Mouse (Mus musculus) liver, adult 2 months (tissue): ENCODE results near the gene Timm22. TPM values are rescaled to one million over a fixed set of nuclear protein-coding genes. Genes with fewer than 3 reads are reported as not detected.

Experiments
- DNase-seq: peaks from one replicate; pipeline ENCODE4 v3.0.0-alpha.2; 2011; ENCODE audit warnings: low read depth, low spot score; ENCODE audit errors: extremely low read depth
- H3K27ac ChIP-seq: fragments of 200-500 bp; replicated peaks from 2 replicates; pipeline ENCODE4 v1.5.1; 2012; ENCODE audit warnings: low read depth, mild to moderate bottlenecking, control low read depth, inconsistent platforms, low read length; ENCODE audit not compliant: insufficient read depth
- H3K27me3 ChIP-seq: fragments of 200-500 bp; 2 replicates; pipeline ENCODE4 v1.6.1; 2012; ENCODE audit warnings: mild to moderate bottlenecking, moderate library complexity, low read length, inconsistent platforms; ENCODE audit not compliant: control insufficient read depth, insufficient read depth
- H3K36me3 ChIP-seq: fragments of 200-500 bp; 2 replicates; pipeline ENCODE4 v1.6.1; 2012; ENCODE audit warnings: low read length, inconsistent platforms; ENCODE audit not compliant: control insufficient read depth, insufficient read depth
- H3K4me1 ChIP-seq: fragments of 200-500 bp; 2 replicates; pipeline ENCODE4 v1.6.1; 2011; ENCODE audit warnings: low read length; ENCODE audit not compliant: control insufficient read depth, insufficient read depth
- H3K4me3 ChIP-seq: fragments of 200-500 bp; 2 replicates; pipeline ENCODE4 v1.5.1; 2011; ENCODE audit warnings: low read depth, mild to moderate bottlenecking, control low read depth, low read length, moderate library complexity; ENCODE audit not compliant: insufficient read depth
- H3K79me2 ChIP-seq: fragments of 200-500 bp; 2 replicates; pipeline ENCODE4 v1.6.1; 2012; ENCODE audit warnings: inconsistent platforms, mild to moderate bottlenecking, low read length, moderate library complexity; ENCODE audit not compliant: control insufficient read depth, insufficient read depth
- H3K9ac ChIP-seq: fragments of 200-500 bp; 2 replicates; pipeline ENCODE4 v1.6.1; 2012; ENCODE audit warnings: low read depth, mild to moderate bottlenecking, control low read depth, inconsistent platforms, low read length
- CTCF ChIP-seq: fragments of 200-500 bp; IDR thresholded peaks from 2 replicates; pipeline ENCODE4 v1.5.1; 2011; ENCODE audit warnings: low read depth, low read length, control low read depth
- POLR2A ChIP-seq: fragments of 200-500 bp; IDR thresholded peaks from 2 replicates; pipeline ENCODE4 v1.6.1; 2011; ENCODE audit warnings: low read length, control low read depth; ENCODE audit not compliant: insufficient read depth; ENCODE audit errors: extremely low read depth
- WGBS: fragments of 180-500 bp; shearing (Covaris S2); methylation state at CpG from one replicate; pipeline ENCODE4 v1.1.7; 2018; 5-methylcytosine and 5-hydroxymethylcytosine counted together
- polyA plus RNA-seq: library from polyadenylated mRNA; depleted of rRNA; stranded (reverse); fragments of >200 nt; gene quantifications from 2 replicates; pipeline ENCODE4 v1.2.3, GENCODE M21; 2012
- total RNA-seq: library from RNA; depleted of rRNA; stranded (reverse); fragments of >200 nt; gene quantifications from 2 replicates; pipeline ENCODE4 v1.2.3, GENCODE M21; 2014

The Timm22 gene
- total and polyA plus RNA-seq, 2 experiments, result 6.0 to 7.9 TPM

- H3K9ac ChIP-seq, result no peak overlapping the region
Observed at GRCm38 (mm10) chr11:76363636-76364035, 43.1 kb upstream of the Timm22 start.

GRCm38 (mm10) chr11:76364038-76364437 lies 42.7 kb upstream of the Timm22 start:
- no peak for TF ChIP-seq CTCF
- no peak for TF ChIP-seq POLR2A
- DNase-seq, result no peak
- no peak overlapping the region for H3K9ac ChIP-seq
- H3K27me3 ChIP-seq, result no peaks in the 10 kb centered on the region
- peaks cover 3% of the 10 kb centered on the region for H3K4me1 ChIP-seq
- H3K36me3 ChIP-seq, result no peaks in the 10 kb centered on the region
- WGBS, result 83% methylated on average over 5 of the region's 5 CpGs
- H3K27ac ChIP-seq, result 0 out of 2 replicates have a peak overlapping the region, but pooled peaks have one; percentile 27
- H3K4me3 ChIP-seq, result no peak overlapping the region
- no peaks in the 10 kb centered on the region for H3K79me2 ChIP-seq

More at GRCm38 (mm10) chr11:76363636-76364035, 43.1 kb upstream of the Timm22 start:
- H3K79me2 ChIP-seq, result no peaks in the 10 kb centered on the region
- H3K27ac ChIP-seq, result 0 out of 2 replicates have a peak overlapping the region, but pooled peaks have one; percentile 27
- H3K27me3 ChIP-seq, result no peaks in the 10 kb centered on the region
- TF ChIP-seq CTCF (no peak), POLR2A (no peak)
- H3K4me3 ChIP-seq, result no peak overlapping the region
- 61% methylated on average over 9 of the region's 9 CpGs for WGBS
- H3K4me1 ChIP-seq, result peaks cover 3% of the 10 kb centered on the region
- H3K36me3 ChIP-seq, result no peaks in the 10 kb centered on the region
- no peak for DNase-seq

- no peaks in the 10 kb centered on the region for H3K79me2 ChIP-seq
- H3K27me3 ChIP-seq, result no peaks in the 10 kb centered on the region
Observed at GRCm38 (mm10) chr11:76366720-76367119, 40.0 kb upstream of the Timm22 start.

GRCm38 (mm10) chr11:76370491-76370890 lies 36.3 kb upstream of the Timm22 start:
- Histone ChIP-seq H3K27me3 (no peaks in the 10 kb centered on the region), H3K36me3 (no peaks in the 10 kb centered on the region), H3K4me1 (no peaks in the 10 kb centered on the region), H3K27ac (no peak overlapping the region), H3K79me2 (no peaks in the 10 kb centered on the region), H3K9ac (no peak overlapping the region), H3K4me3 (no peak overlapping the region)
- no peak for DNase-seq
- TF ChIP-seq POLR2A (no peak), CTCF (no peak)

More at GRCm38 (mm10) chr11:76366720-76367119, 40.0 kb upstream of the Timm22 start:
- TF ChIP-seq CTCF (no peak), POLR2A (no peak)
- no peak for DNase-seq
- no peak overlapping the region for H3K4me3 ChIP-seq
- H3K4me1 ChIP-seq, result peaks cover 3% of the 10 kb centered on the region
- H3K27ac ChIP-seq, result no peak overlapping the region
- no peak overlapping the region for H3K9ac ChIP-seq
- H3K36me3 ChIP-seq, result no peaks in the 10 kb centered on the region
- 85% methylated on average over 15 of the region's 15 CpGs for WGBS

- no peak overlapping the region for H3K9ac ChIP-seq
- no peaks in the 10 kb centered on the region for H3K4me1 ChIP-seq
- WGBS, result 86% methylated on average over 2 of the region's 2 CpGs
- H3K4me3 ChIP-seq, result no peak overlapping the region
- H3K27me3 ChIP-seq, result no peaks in the 10 kb centered on the region
- no peaks in the 10 kb centered on the region for H3K79me2 ChIP-seq
- no peak overlapping the region for H3K27ac ChIP-seq
- no peaks in the 10 kb centered on the region for H3K36me3 ChIP-seq
- DNase-seq, result no peak
- TF ChIP-seq POLR2A, result no peak
- TF ChIP-seq CTCF, result no peak
Observed at GRCm38 (mm10) chr11:76372120-76372519, 34.6 kb upstream of the Timm22 start.

GRCm38 (mm10) chr11:76372534-76372933 lies 34.2 kb upstream of the Timm22 start:
- Histone ChIP-seq H3K27ac (no peak overlapping the region), H3K4me1 (no peaks in the 10 kb centered on the region), H3K27me3 (no peaks in the 10 kb centered on the region), H3K36me3 (no peaks in the 10 kb centered on the region), H3K4me3 (no peak overlapping the region), H3K9ac (no peak overlapping the region), H3K79me2 (no peaks in the 10 kb centered on the region)
- TF ChIP-seq CTCF (no peak), POLR2A (no peak)
- no peak for DNase-seq
- WGBS, result 72% methylated on average over 6 of the region's 6 CpGs
